Mouse (Mus musculus) liver, embryonic 16.5 days (tissue): Measurements from ENCODE around the gene Fgf7. TPM values are rescaled to one million over a fixed set of nuclear protein-coding genes. Genes with fewer than 3 reads are reported as not detected.

Experiments used
- ATAC-seq: fragments of 200-750 bp; cut with Nextera tagmentation; 2 replicates; pipeline ENCODE4 v1.8.0; 2017; ENCODE audit warnings: low read depth, mild to moderate bottlenecking, moderate number of reproducible peaks, moderate library complexity
- H3K27ac ChIP-seq: fragments of 300-500 bp; sonication (generic); 2 replicates; pipeline ENCODE4 v1.5.1; 2014; ENCODE audit warnings: mild to moderate bottlenecking, low read length
- H3K27me3 ChIP-seq: fragments of 300-500 bp; sonication (generic); 2 replicates; pipeline ENCODE4 v1.6.1; 2014; ENCODE audit warnings: low read depth, low read length, mixed read lengths; ENCODE audit not compliant: control insufficient read depth, insufficient read depth
- H3K36me3 ChIP-seq: fragments of 300-500 bp; sonication (generic); 2 replicates; pipeline ENCODE4 v1.6.1; 2014; ENCODE audit warnings: mild to moderate bottlenecking; ENCODE audit not compliant: control insufficient read depth, insufficient read depth
- H3K4me1 ChIP-seq: fragments of 300-500 bp; sonication (generic); 2 replicates; pipeline ENCODE4 v1.6.1; 2014; ENCODE audit warnings: low read depth, low read length, mixed read lengths; ENCODE audit not compliant: control insufficient read depth
- H3K4me2 ChIP-seq: fragments of 300-500 bp; sonication (generic); 2 replicates; pipeline ENCODE4 v1.6.1; 2014; ENCODE audit warnings: low read depth, low read length, mixed read lengths
- H3K4me3 ChIP-seq: fragments of 300-500 bp; sonication (generic); 2 replicates; pipeline ENCODE4 v1.5.1; 2014; ENCODE audit warnings: low read depth, mild to moderate bottlenecking, low read length
- H3K9ac ChIP-seq: fragments of 300-500 bp; sonication (generic); 2 replicates; pipeline ENCODE4 v1.6.1; 2014; ENCODE audit warnings: low read depth, low read length
- H3K9me3 ChIP-seq: fragments of 300-500 bp; sonication (generic); replicated peaks from 2 replicates; pipeline ENCODE4 v1.6.1; 2016; ENCODE audit warnings: low read length; ENCODE audit not compliant: control insufficient read depth
- WGBS: fragments of 180-500 bp; shearing (Covaris S2); extraction: QIAGEN DNeasy Blood & Tissue Kit; methylation state at CpG from one replicate; pipeline ENCODE4 v1.1.7; 2014; ENCODE audit not compliant: insufficient replicate concordance; 5-methylcytosine and 5-hydroxymethylcytosine counted together
- polyA plus RNA-seq: library from polyadenylated mRNA; unstranded; fragments of >200 nt; fragmentation: Nextera tagmentation; extraction: Ambion mirVana; gene quantifications from 2 replicates; pipeline ENCODE4 v1.2.1, GENCODE M21; 2015

Gene Fgf7
- polyA plus RNA-seq, 1 experiment from 2014 or later, result 0.11 TPM

- H3K27me3 ChIP-seq, result no peaks in the 10 kb centered on the region
- no peak overlapping the region for H3K4me3 ChIP-seq
- no peak for ATAC-seq
- H3K36me3 ChIP-seq, result no peaks in the 10 kb centered on the region
- H3K27ac ChIP-seq, result no peak overlapping the region
- no peaks in the 10 kb centered on the region for H3K4me1 ChIP-seq
- 52% methylated on average over 15 of the region's 15 CpGs for WGBS
- no peaks in the 10 kb centered on the region for H3K9me3 ChIP-seq
- H3K4me2 ChIP-seq, result no peak overlapping the region
- no peak overlapping the region for H3K9ac ChIP-seq
Observed at GRCm38 (mm10) chr2:126035013-126035770, 734 bp downstream of the Fgf7 start.

- no peak overlapping the region for H3K27ac ChIP-seq
- ATAC-seq, result no peak
- H3K9me3 ChIP-seq, result no peaks in the 10 kb centered on the region
- no peak overlapping the region for H3K9ac ChIP-seq
- H3K4me3 ChIP-seq, result no peak overlapping the region
- 74% methylated on average over 4 of the region's 4 CpGs for WGBS
- H3K27me3 ChIP-seq, result no peaks in the 10 kb centered on the region
- no peaks in the 10 kb centered on the region for H3K4me1 ChIP-seq
- no peaks in the 10 kb centered on the region for H3K36me3 ChIP-seq
- H3K4me2 ChIP-seq, result no peak overlapping the region
Observed at GRCm38 (mm10) chr2:126036121-126036520, 1.7 kb downstream of the Fgf7 start.

- no peak overlapping the region for H3K9ac ChIP-seq
- H3K27ac ChIP-seq, result no peak overlapping the region
- no peak overlapping the region for H3K4me3 ChIP-seq
- no peak for ATAC-seq
- no peak overlapping the region for H3K4me2 ChIP-seq
- H3K4me1 ChIP-seq, result no peaks in the 10 kb centered on the region
- H3K27me3 ChIP-seq, result no peaks in the 10 kb centered on the region
- no peaks in the 10 kb centered on the region for H3K36me3 ChIP-seq
- WGBS, result 56% methylated on average over 7 of the region's 7 CpGs
- H3K9me3 ChIP-seq, result no peaks in the 10 kb centered on the region
Observed at GRCm38 (mm10) chr2:126038221-126039000, 4.0 kb downstream of the Fgf7 start.

- no peaks in the 10 kb centered on the region for H3K27me3 ChIP-seq
- H3K36me3 ChIP-seq, result no peaks in the 10 kb centered on the region
- WGBS, result 56% methylated on average over 4 of the region's 4 CpGs
- H3K9ac ChIP-seq, result no peak overlapping the region
- H3K4me1 ChIP-seq, result no peaks in the 10 kb centered on the region
- H3K4me2 ChIP-seq, result no peak overlapping the region
- H3K27ac ChIP-seq, result no peak overlapping the region
- no peak overlapping the region for H3K4me3 ChIP-seq
- no peak for ATAC-seq
- no peaks in the 10 kb centered on the region for H3K9me3 ChIP-seq
Observed at GRCm38 (mm10) chr2:126039414-126039891, 5.0 kb downstream of the Fgf7 start.

- Histone ChIP-seq H3K4me3 (no peak overlapping the region), H3K9ac (no peak overlapping the region), H3K27ac (no peak overlapping the region), H3K36me3 (no peaks in the 10 kb centered on the region), H3K9me3 (no peaks in the 10 kb centered on the region), H3K4me2 (no peak overlapping the region), H3K4me1 (no peaks in the 10 kb centered on the region), H3K27me3 (no peaks in the 10 kb centered on the region)
- WGBS, result 54% methylated on average over 2 of the region's 2 CpGs
- ATAC-seq, result no peak
Observed at GRCm38 (mm10) chr2:126040651-126041050, 6.2 kb downstream of the Fgf7 start.

- ATAC-seq, result no peak
- no peak overlapping the region for H3K4me2 ChIP-seq
- no peak overlapping the region for H3K27ac ChIP-seq
- no peaks in the 10 kb centered on the region for H3K9me3 ChIP-seq
- 72% methylated on average over 6 of the region's 6 CpGs for WGBS
- no peaks in the 10 kb centered on the region for H3K4me1 ChIP-seq
- H3K27me3 ChIP-seq, result no peaks in the 10 kb centered on the region
- H3K4me3 ChIP-seq, result no peak overlapping the region
- no peaks in the 10 kb centered on the region for H3K36me3 ChIP-seq
- H3K9ac ChIP-seq, result no peak overlapping the region
Observed at GRCm38 (mm10) chr2:126041237-126041636, 6.8 kb downstream of the Fgf7 start.

- Histone ChIP-seq H3K27ac (no peak overlapping the region), H3K9me3 (no peaks in the 10 kb centered on the region), H3K4me2 (no peak overlapping the region), H3K4me1 (no peaks in the 10 kb centered on the region), H3K27me3 (no peaks in the 10 kb centered on the region), H3K4me3 (no peak overlapping the region), H3K36me3 (no peaks in the 10 kb centered on the region), H3K9ac (no peak overlapping the region)
- WGBS, result 59% methylated on average over 3 of the region's 3 CpGs
- no peak for ATAC-seq
Observed at GRCm38 (mm10) chr2:126042674-126043073, 8.2 kb downstream of the Fgf7 start.

GRCm38 (mm10) chr2:126045621-126046020, 11.2 kb downstream of the Fgf7 start:
- H3K9me3 ChIP-seq, result no peaks in the 10 kb centered on the region
- H3K36me3 ChIP-seq, result no peaks in the 10 kb centered on the region
- H3K27ac ChIP-seq, result no peak overlapping the region
- no peak overlapping the region for H3K4me3 ChIP-seq
- no peak overlapping the region for H3K4me2 ChIP-seq
- WGBS, result 62% methylated on average over 5 of the region's 5 CpGs
- ATAC-seq, result no peak
- no peaks in the 10 kb centered on the region for H3K27me3 ChIP-seq
- no peaks in the 10 kb centered on the region for H3K4me1 ChIP-seq
- H3K9ac ChIP-seq, result no peak overlapping the region
